Mouse (Mus musculus): ENCODE measurements around the gene Ankfy1. TPM values are rescaled to one million over a fixed set of nuclear protein-coding genes. Genes with fewer than 3 reads are reported as not detected.
"Not testable (repeated sequence)": the region's sequence is repeated elsewhere in the genome, so short reads cannot be mapped to it uniquely, and the experiment has no call there.

Gene Ankfy1
- total RNA-seq, 2 experiments from 2014 or later, result 21.4 to 21.9 TPM

- not testable (repeated sequence) for DNase-seq
Measured at GRCm38 (mm10) chr11:72772611-72773010, 82.8 kb downstream of the Ankfy1 start.

GRCm38 (mm10) chr11:72778957-72779356 lies 89.2 kb downstream of the Ankfy1 start:
- intact Hi-C loops (cut with DNase I), result no loop called here

More at GRCm38 (mm10) chr11:72772611-72773010, 82.8 kb downstream of the Ankfy1 start:
- intact Hi-C loops (cut with DNase I), result not testable (repeated sequence)

GRCm38 (mm10) chr11:72782103-72782502 lies 92.3 kb downstream of the Ankfy1 start:
- intact Hi-C loops (cut with DNase I), result no loop called here

More at GRCm38 (mm10) chr11:72778957-72779356, 89.2 kb downstream of the Ankfy1 start:
- no peak for DNase-seq

GRCm38 (mm10) chr11:72782503-72782902 lies 92.7 kb downstream of the Ankfy1 start:
- intact Hi-C loops (cut with DNase I), result no loop called here
- no peak for DNase-seq

More at GRCm38 (mm10) chr11:72782103-72782502, 92.3 kb downstream of the Ankfy1 start:
- no peak for DNase-seq

GRCm38 (mm10) chr11:72792033-72792432 lies 102.2 kb downstream of the Ankfy1 start:
- DNase-seq, result no peak
- intact Hi-C loops (cut with DNase I), result no loop called here

GRCm38 (mm10) chr11:72795149-72795454 lies 105.3 kb downstream of the Ankfy1 start:
- intact Hi-C loops (cut with DNase I), result no loop called here
- DNase-seq, result no peak

GRCm38 (mm10) chr11:72795455-72796295 lies 105.9 kb downstream of the Ankfy1 start, which contains the start of the genes Cyb5d2 and Zzef1:
Gene Cyb5d2 (minus strand): TSS chr11:72796142.
Gene Zzef1 (plus strand): TSS chr11:72796226.
- intact Hi-C loops (cut with DNase I), result no loop called here
- DNase-seq, result peak; percentile 92 to 93

GRCm38 (mm10) chr11:72796296-72796687 lies 106.5 kb downstream of the Ankfy1 start:
- DNase-seq, result no peak
- intact Hi-C loops (cut with DNase I), result no loop called here

GRCm38 (mm10) chr11:72796773-72797338 lies 107.0 kb downstream of the Ankfy1 start:
- DNase-seq, result no peak
- intact Hi-C loops (cut with DNase I), result no loop called here

GRCm38 (mm10) chr11:72798112-72798511 lies 108.3 kb downstream of the Ankfy1 start:
- intact Hi-C loops (cut with DNase I), result no loop called here
- no peak for DNase-seq

- no peak for DNase-seq
- intact Hi-C loops (cut with DNase I), result no loop called here
Measured at GRCm38 (mm10) chr11:72801182-72801581, 111.4 kb downstream of the Ankfy1 start.

GRCm38 (mm10) chr11:72803038-72803437 lies 113.2 kb downstream of the Ankfy1 start:
- intact Hi-C loops (cut with DNase I), result no loop called here
- DNase-seq, result peak in 1 of 2 experiments; percentile 8

- peak in 1 of 2 experiments; percentile 14 for DNase-seq
- intact Hi-C loops (cut with DNase I), result no loop called here
Measured at GRCm38 (mm10) chr11:72804586-72804985, 114.8 kb downstream of the Ankfy1 start.

- intact Hi-C loops (cut with DNase I), result no loop called here
- no peak for DNase-seq
Measured at GRCm38 (mm10) chr11:72805232-72805631, 115.4 kb downstream of the Ankfy1 start.

GRCm38 (mm10) chr11:72806556-72806955 lies 116.8 kb downstream of the Ankfy1 start:
- peak in 1 of 2 experiments; percentile 38 for DNase-seq

GRCm38 (mm10) chr11:72807992-72808391 lies 118.2 kb downstream of the Ankfy1 start:
- DNase-seq, result no peak
- intact Hi-C loops (cut with DNase I), result no loop called here

More at GRCm38 (mm10) chr11:72806556-72806955, 116.8 kb downstream of the Ankfy1 start:
- intact Hi-C loops (cut with DNase I), result no loop called here

GRCm38 (mm10) chr11:72813687-72814086 lies 123.9 kb downstream of the Ankfy1 start:
- no peak for DNase-seq
- intact Hi-C loops (cut with DNase I), result no loop called here

- no peak for DNase-seq
- intact Hi-C loops (cut with DNase I), result no loop called here
Measured at GRCm38 (mm10) chr11:72814188-72814587, 124.4 kb downstream of the Ankfy1 start.

- intact Hi-C loops (cut with DNase I), result no loop called here
- no peak for DNase-seq
Measured at GRCm38 (mm10) chr11:72816859-72817258, 127.1 kb downstream of the Ankfy1 start.

GRCm38 (mm10) chr11:72818067-72818466 lies 128.3 kb downstream of the Ankfy1 start:
- DNase-seq, result no peak
- intact Hi-C loops (cut with DNase I), result no loop called here

- intact Hi-C loops (cut with DNase I), result no loop called here
- DNase-seq, result no peak
Measured at GRCm38 (mm10) chr11:72821041-72821440, 131.2 kb downstream of the Ankfy1 start.
